Comparison of ENCODE assay signal across 21 mouse cellular contexts in genomic region chr10:112110401-112110800, GRCm38 (mm10). TPM values are rescaled to one million over a fixed set of nuclear protein-coding genes. Genes with fewer than 3 reads are reported as not detected.
"Had no signal": no experiment of that assay in that cellular context is flagged by ENCODE, and none has a peak within 500 bp of the region (broad histone marks: within the 10 kb centered on the region; RNA-seq: fewer than 3 reads in every experiment).

No protein-coding gene starts in this region.

- H3K9ac ChIP-seq: liver, embryonic 14.5 days; lung, embryonic 14.5 days; midbrain, embryonic 12.5 days; neural tube, embryonic 13.5 days; neural tube, embryonic 15.5 days; stomach, embryonic 15.5 days had no signal

- ATAC-seq: midbrain, embryonic 16.5 days had no signal

- H3K4me1 ChIP-seq: midbrain, embryonic 10.5 days; midbrain, embryonic 12.5 days; neural tube, embryonic 13.5 days; neural tube, embryonic 15.5 days; stomach, embryonic 15.5 days had no signal

- H3K27ac ChIP-seq: liver, embryonic 14.5 days; macrophage; midbrain, embryonic 10.5 days; midbrain, embryonic 12.5 days; neural tube, embryonic 13.5 days; neural tube, embryonic 15.5 days; stomach, embryonic 15.5 days; stomach, postnatal 0 days had no signal

- H3K4me3 ChIP-seq: midbrain, embryonic 10.5 days; midbrain, embryonic 12.5 days; myocyte; neural tube, embryonic 13.5 days; neural tube, embryonic 15.5 days; stomach, embryonic 15.5 days had no signal

- DNase-seq: lung, adult 18-20 months; lung, embryonic 14.5 days; lung, postnatal 14 days; lung, postnatal 36 days; midbrain, embryonic 14.5 days; right cerebral cortex, postnatal 14 days; thymus, adult 2 months; thymus, postnatal 25 days; thymus, postnatal 4 days had no signal

- H3K9me3 ChIP-seq: midbrain, embryonic 10.5 days; midbrain, embryonic 12.5 days; neural tube, embryonic 13.5 days; neural tube, embryonic 15.5 days; stomach, embryonic 15.5 days had no signal

- H3K36me3 ChIP-seq: midbrain, embryonic 10.5 days; midbrain, embryonic 12.5 days; neural tube, embryonic 13.5 days; neural tube, embryonic 15.5 days; stomach, embryonic 15.5 days had no signal

RNA-seq across cellular contexts. Expression of gene Glipr1l2, which starts 27.2 kb away (rescaled TPM):
- total RNA-seq: megakaryocyte progenitor cell, adult 5-6 weeks; megakaryocyte-erythroid progenitor cell, adult 5-6 weeks had no signal

RNA-seq across cellular contexts. Expression of gene Glipr1l3, which starts 49.7 kb away (rescaled TPM):
- total RNA-seq: megakaryocyte progenitor cell, adult 5-6 weeks; megakaryocyte-erythroid progenitor cell, adult 5-6 weeks had no signal

RNA-seq across cellular contexts. Expression of gene Glipr1l1, which starts 50.4 kb away (rescaled TPM):
- total RNA-seq: megakaryocyte progenitor cell, adult 5-6 weeks; megakaryocyte-erythroid progenitor cell, adult 5-6 weeks had no signal

RNA-seq across cellular contexts. Expression of gene Caps2, which starts 53.0 kb away (rescaled TPM):
- total RNA-seq: megakaryocyte progenitor cell, adult 5-6 weeks; megakaryocyte-erythroid progenitor cell, adult 5-6 weeks had no signal
